Mouse (Mus musculus): ENCODE data around the gene Kank2. TPM values are rescaled to one million over a fixed set of nuclear protein-coding genes. Genes with fewer than 3 reads are reported as not detected.

The Kank2 gene
- polyA plus RNA-seq, 1 experiment from 2014 or later: 9.9 TPM

GRCm38 (mm10) chr9:21803986-21804644 lies 5.6 kb upstream of the Kank2 start:
- H3K4me2 ChIP-seq (ENCODE audit: low read depth, low read length): no peak overlapping the region
- H3K4me3 ChIP-seq (ENCODE audit: low read length): no peak overlapping the region
- ATAC-seq: peak; percentile 90
- 40% methylated on average over 13 of the region's 13 CpGs for WGBS
- no peaks in the 10 kb centered on the region for H3K27me3 ChIP-seq (replicated peaks; ENCODE audit: control insufficient read depth, insufficient read depth, low read length)
- H3K9me3 ChIP-seq (ENCODE audit: control insufficient read depth, low read length): no peaks in the 10 kb centered on the region
- peak overlapping the region; percentile 42; the same call in 1 of the 2 replicates for H3K27ac ChIP-seq (ENCODE audit: low read length)
- H3K36me3 ChIP-seq (ENCODE audit: control insufficient read depth, insufficient read depth, low read length): peaks cover 3% of the 10 kb centered on the region; the same call in 1 of the 2 replicates
- H3K9ac ChIP-seq (ENCODE audit: low read depth, low read length): peak overlapping the region; percentile 43; the same call in 1 of the 2 replicates
- no peaks in the 10 kb centered on the region for H3K4me1 ChIP-seq (ENCODE audit: control insufficient read depth, insufficient read depth, low read length)

GRCm38 (mm10) chr9:21801591-21801990 lies 3.0 kb upstream of the Kank2 start:
- WGBS: 97% methylated on average over 7 of the region's 7 CpGs
- no peak overlapping the region for H3K4me3 ChIP-seq (ENCODE audit: low read length)
- no peaks in the 10 kb centered on the region for H3K27me3 ChIP-seq (replicated peaks; ENCODE audit: control insufficient read depth, insufficient read depth, low read length)
- H3K4me2 ChIP-seq (ENCODE audit: low read depth, low read length): no peak overlapping the region
- no peak overlapping the region for H3K9ac ChIP-seq (ENCODE audit: low read depth, low read length)
- H3K9me3 ChIP-seq (ENCODE audit: control insufficient read depth, low read length): no peaks in the 10 kb centered on the region
- ATAC-seq: no peak
- no peak overlapping the region for H3K27ac ChIP-seq (ENCODE audit: low read length)
- peaks cover 3% of the 10 kb centered on the region; the same call in 1 of the 2 replicates for H3K36me3 ChIP-seq (ENCODE audit: control insufficient read depth, insufficient read depth, low read length)
- H3K4me1 ChIP-seq (ENCODE audit: control insufficient read depth, insufficient read depth, low read length): peaks cover 7% of the 10 kb centered on the region

GRCm38 (mm10) chr9:21801121-21801520 lies 2.6 kb upstream of the Kank2 start:
- Histone ChIP-seq H3K4me3 (ENCODE audit: low read length) (no peak overlapping the region), H3K9ac (ENCODE audit: low read depth, low read length) (no peak overlapping the region), H3K36me3 (ENCODE audit: control insufficient read depth, insufficient read depth, low read length) (peaks cover 3% of the 10 kb centered on the region; the same call in 1 of the 2 replicates), H3K9me3 (ENCODE audit: control insufficient read depth, low read length) (no peaks in the 10 kb centered on the region), H3K4me1 (ENCODE audit: control insufficient read depth, insufficient read depth, low read length) (peaks cover 11% of the 10 kb centered on the region), H3K27ac (ENCODE audit: low read length) (no peak overlapping the region), H3K27me3 (replicated peaks; ENCODE audit: control insufficient read depth, insufficient read depth, low read length) (no peaks in the 10 kb centered on the region), H3K4me2 (ENCODE audit: low read depth, low read length) (no peak overlapping the region)
- WGBS: 84% methylated on average over 7 of the region's 7 CpGs
- ATAC-seq: no peak

GRCm38 (mm10) chr9:21799010-21799350 lies 436 bp upstream of the Kank2 start:
- Histone ChIP-seq H3K27me3 (replicated peaks; ENCODE audit: control insufficient read depth, insufficient read depth, low read length) (no peaks in the 10 kb centered on the region), H3K9me3 (ENCODE audit: control insufficient read depth, low read length) (no peaks in the 10 kb centered on the region), H3K27ac (ENCODE audit: low read length) (peak overlapping the region; percentile 94), H3K36me3 (ENCODE audit: control insufficient read depth, insufficient read depth, low read length) (peaks cover 13% of the 10 kb centered on the region), H3K4me3 (ENCODE audit: low read length) (peak overlapping the region; percentile 84), H3K4me2 (ENCODE audit: low read depth, low read length) (peak overlapping the region; percentile 81), H3K9ac (ENCODE audit: low read depth, low read length) (peak overlapping the region; percentile 90; the same call in 1 of the 2 replicates), H3K4me1 (ENCODE audit: control insufficient read depth, insufficient read depth, low read length) (peaks cover 13% of the 10 kb centered on the region)
- no peak for ATAC-seq
- 35% methylated on average over 3 of the region's 3 CpGs for WGBS

- peak overlapping the region; percentile 94 for H3K27ac ChIP-seq (ENCODE audit: low read length)
- H3K4me2 ChIP-seq (ENCODE audit: low read depth, low read length): peak overlapping the region; percentile 81
- ATAC-seq: peak; percentile 68
- peaks cover 14% of the 10 kb centered on the region for H3K4me1 ChIP-seq (ENCODE audit: control insufficient read depth, insufficient read depth, low read length)
- peak overlapping the region; percentile 90 for H3K9ac ChIP-seq (ENCODE audit: low read depth, low read length)
- H3K27me3 ChIP-seq (replicated peaks; ENCODE audit: control insufficient read depth, insufficient read depth, low read length): no peaks in the 10 kb centered on the region
- 1% methylated on average over 26 of the region's 26 CpGs for WGBS
- no peaks in the 10 kb centered on the region for H3K9me3 ChIP-seq (ENCODE audit: control insufficient read depth, low read length)
- peaks cover 19% of the 10 kb centered on the region for H3K36me3 ChIP-seq (ENCODE audit: control insufficient read depth, insufficient read depth, low read length)
- peak overlapping the region; percentile 84 for H3K4me3 ChIP-seq (ENCODE audit: low read length)
Measured at GRCm38 (mm10) chr9:21797921-21798344, 611 bp downstream of the Kank2 start.

GRCm38 (mm10) chr9:21796919-21797318 lies 1.6 kb downstream of the Kank2 start:
- Histone ChIP-seq H3K9me3 (ENCODE audit: control insufficient read depth, low read length) (no peaks in the 10 kb centered on the region), H3K4me1 (ENCODE audit: control insufficient read depth, insufficient read depth, low read length) (peaks cover 23% of the 10 kb centered on the region), H3K27ac (ENCODE audit: low read length) (peak overlapping the region; percentile 94), H3K9ac (ENCODE audit: low read depth, low read length) (peak overlapping the region; percentile 57), H3K4me3 (ENCODE audit: low read length) (peak overlapping the region; percentile 84), H3K4me2 (ENCODE audit: low read depth, low read length) (peak overlapping the region; percentile 81), H3K27me3 (replicated peaks; ENCODE audit: control insufficient read depth, insufficient read depth, low read length) (no peaks in the 10 kb centered on the region), H3K36me3 (ENCODE audit: control insufficient read depth, insufficient read depth, low read length) (peaks cover 21% of the 10 kb centered on the region)
- 67% methylated on average over 3 of the region's 3 CpGs for WGBS
- ATAC-seq: no peak

GRCm38 (mm10) chr9:21796259-21796658 lies 2.3 kb downstream of the Kank2 start:
- no peak for ATAC-seq
- H3K36me3 ChIP-seq (ENCODE audit: control insufficient read depth, insufficient read depth, low read length): peaks cover 17% of the 10 kb centered on the region
- H3K27ac ChIP-seq (ENCODE audit: low read length): peak overlapping the region; percentile 77
- H3K4me3 ChIP-seq (ENCODE audit: low read length): peak overlapping the region; percentile 84
- H3K9ac ChIP-seq (ENCODE audit: low read depth, low read length): peak overlapping the region; percentile 57
- H3K4me1 ChIP-seq (ENCODE audit: control insufficient read depth, insufficient read depth, low read length): peaks cover 25% of the 10 kb centered on the region
- 34% methylated on average over 3 of the region's 3 CpGs for WGBS
- no peaks in the 10 kb centered on the region for H3K9me3 ChIP-seq (ENCODE audit: control insufficient read depth, low read length)
- H3K27me3 ChIP-seq (replicated peaks; ENCODE audit: control insufficient read depth, insufficient read depth, low read length): no peaks in the 10 kb centered on the region
- H3K4me2 ChIP-seq (ENCODE audit: low read depth, low read length): peak overlapping the region; percentile 81

- H3K27ac ChIP-seq (ENCODE audit: low read length): no peak overlapping the region
- H3K4me2 ChIP-seq (ENCODE audit: low read depth, low read length): peak overlapping the region; percentile 81; the same call in 1 of the 2 replicates
- H3K36me3 ChIP-seq (ENCODE audit: control insufficient read depth, insufficient read depth, low read length): peaks cover 17% of the 10 kb centered on the region
- H3K4me3 ChIP-seq (ENCODE audit: low read length): no peak overlapping the region
- H3K4me1 ChIP-seq (ENCODE audit: control insufficient read depth, insufficient read depth, low read length): peaks cover 25% of the 10 kb centered on the region
- WGBS: 66% methylated on average over 5 of the region's 5 CpGs
- no peaks in the 10 kb centered on the region for H3K27me3 ChIP-seq (replicated peaks; ENCODE audit: control insufficient read depth, insufficient read depth, low read length)
- no peak for ATAC-seq
- H3K9me3 ChIP-seq (ENCODE audit: control insufficient read depth, low read length): no peaks in the 10 kb centered on the region
- peak overlapping the region; percentile 57; the same call in 1 of the 2 replicates for H3K9ac ChIP-seq (ENCODE audit: low read depth, low read length)
Measured at GRCm38 (mm10) chr9:21795579-21795978, 3.0 kb downstream of the Kank2 start.

GRCm38 (mm10) chr9:21794925-21795324 lies 3.6 kb downstream of the Kank2 start:
- H3K9ac ChIP-seq (ENCODE audit: low read depth, low read length): no peak overlapping the region
- H3K4me2 ChIP-seq (ENCODE audit: low read depth, low read length): no peak overlapping the region
- no peak for ATAC-seq
- no peaks in the 10 kb centered on the region for H3K27me3 ChIP-seq (replicated peaks; ENCODE audit: control insufficient read depth, insufficient read depth, low read length)
- WGBS: 90% methylated on average over 25 of the region's 25 CpGs
- no peak overlapping the region for H3K4me3 ChIP-seq (ENCODE audit: low read length)
- H3K4me1 ChIP-seq (ENCODE audit: control insufficient read depth, insufficient read depth, low read length): peaks cover 25% of the 10 kb centered on the region
- no peak overlapping the region for H3K27ac ChIP-seq (ENCODE audit: low read length)
- H3K36me3 ChIP-seq (ENCODE audit: control insufficient read depth, insufficient read depth, low read length): peaks cover 17% of the 10 kb centered on the region
- H3K9me3 ChIP-seq (ENCODE audit: control insufficient read depth, low read length): no peaks in the 10 kb centered on the region

Measured in intestine, embryonic 16.5 days (tissue).